Mouse (Mus musculus) embryonic fibroblast, embryonic 13.5 days (primary cell): Measurements from ENCODE around the gene Rabgap1l.

ENCODE experiments used
- CTCF ChIP-seq: IDR thresholded peaks from 2 replicates; pipeline ENCODE4 v1.5.1; 2011; ENCODE audit warnings: mild to moderate bottlenecking, control low read depth, low read length, moderate library complexity, borderline replicate concordance; ENCODE audit not compliant: insufficient read depth
- POLR2A ChIP-seq: IDR thresholded peaks from 2 replicates; pipeline ENCODE4 v1.6.1; 2011; ENCODE audit warnings: low read depth, mild to moderate bottlenecking, control low read depth, low read length, moderate library complexity

DNA sequence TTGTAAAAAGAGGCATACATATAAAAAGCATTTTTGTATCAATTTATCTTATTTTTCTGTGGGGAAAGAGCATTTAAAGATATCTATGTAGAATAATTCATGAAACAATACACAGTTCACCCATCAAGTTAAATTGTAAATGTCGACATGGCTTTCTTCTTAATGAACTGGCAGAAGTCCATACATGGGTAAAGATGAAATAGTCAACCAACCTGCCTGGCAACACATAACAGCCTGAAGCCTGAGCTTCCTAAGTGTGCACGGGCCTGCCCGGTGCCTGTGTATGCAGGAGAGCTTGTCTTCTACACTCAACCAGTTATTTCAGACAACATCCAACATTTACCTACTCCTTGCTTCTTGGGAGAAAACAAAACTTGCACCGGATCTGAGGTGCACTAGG lies 458.2 kb downstream of the Rabgap1l start:
- TF ChIP-seq POLR2A (no peak), CTCF (no peak)
